Mouse (Mus musculus): ENCODE results near the gene Tmbim4.
A peak's percentile ranks its signal among the peaks of the same experiment; 100 is the strongest.

The Tmbim4 gene

DNA sequence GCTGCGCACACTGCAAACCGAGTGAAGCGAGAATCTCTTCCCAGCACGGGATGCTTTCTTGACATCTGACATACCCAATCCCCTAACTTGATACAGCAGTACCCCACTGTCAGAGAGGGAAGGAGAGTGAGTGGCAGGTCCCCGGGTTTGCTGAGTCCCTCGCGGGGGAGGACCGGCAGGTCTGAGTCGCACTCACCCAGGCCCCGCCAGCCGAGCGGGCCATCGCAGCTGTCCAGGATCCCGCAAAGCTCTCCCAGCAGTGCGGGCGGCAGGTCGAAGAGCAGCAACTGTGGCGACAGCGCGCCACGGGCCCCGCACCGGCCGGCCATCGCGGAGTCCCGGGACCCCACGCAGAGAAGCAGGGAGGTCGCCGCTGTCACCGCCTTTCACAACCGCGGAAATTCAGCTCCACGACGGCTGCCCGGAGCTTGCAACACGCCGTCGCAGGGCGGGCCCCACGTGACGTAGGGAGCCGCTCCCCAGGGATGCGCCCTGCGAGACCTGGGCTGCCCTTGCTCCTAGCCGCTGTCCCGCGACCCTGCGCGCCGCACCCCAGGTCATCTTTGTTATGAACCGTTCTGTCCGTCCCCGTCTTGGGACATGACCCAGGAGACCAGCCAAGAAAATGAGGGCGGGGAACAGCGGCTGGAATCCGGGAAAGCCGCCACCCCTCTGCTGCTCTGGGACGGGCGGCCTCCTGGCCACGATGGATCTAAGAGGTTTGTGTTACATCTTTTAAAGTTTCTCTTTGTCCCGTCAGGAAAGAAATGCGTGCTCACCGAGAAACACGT lies at the start of gene Tmbim4:
Gene Tmbim4, plus strand, starts transcription at position 460 of the 791 bp plus-strand sequence.
- DNase-seq: peak; percentile 60 to 67

DNA sequence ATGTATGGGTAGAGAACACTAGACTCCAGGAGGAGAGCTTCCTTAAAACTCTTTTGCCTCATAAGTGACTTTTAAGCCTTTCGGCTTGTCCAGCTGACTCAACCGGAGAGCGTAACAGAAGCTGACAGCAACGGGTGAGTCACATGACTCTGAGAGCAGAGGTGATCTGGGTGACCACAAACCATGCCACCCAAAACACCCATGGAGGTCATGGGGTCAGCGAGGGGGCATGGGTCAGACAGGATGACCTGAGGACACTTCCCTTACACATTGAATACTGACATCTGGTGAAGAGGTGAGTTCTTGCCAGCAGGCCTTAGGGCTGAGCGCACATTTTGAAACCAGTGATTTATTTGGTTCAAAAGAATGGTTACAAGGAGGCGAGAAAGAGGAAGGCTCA lies 49.7 kb upstream of the Tmbim4 start:
- DNase-seq: no peak

DNA sequence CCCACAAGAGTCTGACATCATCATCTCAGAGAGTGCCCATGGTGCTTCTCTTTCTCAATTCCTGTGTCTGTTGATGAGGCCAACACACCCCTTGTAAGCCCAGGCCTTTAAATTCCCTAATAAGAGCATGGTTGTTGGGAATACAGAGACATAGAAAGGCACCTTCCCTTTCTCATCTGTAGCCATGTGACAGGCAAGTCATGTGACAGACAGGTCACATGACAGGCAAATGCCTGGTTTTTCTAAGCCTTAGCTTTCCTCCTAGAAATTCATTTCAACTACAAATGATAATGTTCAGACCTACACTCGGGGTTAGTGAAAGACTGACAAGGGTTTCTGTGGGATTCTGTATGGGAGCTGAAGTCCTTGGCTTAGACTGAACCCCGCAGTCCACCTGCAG lies 47.5 kb upstream of the Tmbim4 start:
- DNase-seq: no peak

- no peak for DNase-seq
Measured at GRCm38 (mm10) chr10:120160533-120160932, 40.9 kb upstream of the Tmbim4 start.

DNA sequence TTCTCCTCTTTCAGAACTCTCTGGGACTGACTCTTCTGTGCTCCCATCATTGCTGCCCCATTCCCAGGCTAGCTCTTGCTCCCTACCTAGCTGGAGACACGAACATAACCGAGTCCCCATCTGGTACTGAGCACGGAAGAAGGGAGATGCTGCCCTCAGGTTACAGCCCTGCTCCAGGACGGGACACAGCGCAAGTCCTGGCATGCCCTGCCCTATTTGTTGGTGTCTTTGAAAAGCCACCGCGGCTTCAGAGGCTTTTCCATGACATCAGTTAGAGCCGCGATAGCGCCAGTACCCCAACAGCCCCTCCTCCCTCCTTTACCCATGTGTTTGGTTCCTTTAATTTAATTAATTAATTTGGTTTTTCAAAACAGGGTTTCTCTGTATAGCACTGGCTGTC lies 38.5 kb upstream of the Tmbim4 start:
- no peak for DNase-seq

GRCm38 (mm10) chr10:120163490-120163889 lies 37.9 kb upstream of the Tmbim4 start:
- DNase-seq: no peak

DNA sequence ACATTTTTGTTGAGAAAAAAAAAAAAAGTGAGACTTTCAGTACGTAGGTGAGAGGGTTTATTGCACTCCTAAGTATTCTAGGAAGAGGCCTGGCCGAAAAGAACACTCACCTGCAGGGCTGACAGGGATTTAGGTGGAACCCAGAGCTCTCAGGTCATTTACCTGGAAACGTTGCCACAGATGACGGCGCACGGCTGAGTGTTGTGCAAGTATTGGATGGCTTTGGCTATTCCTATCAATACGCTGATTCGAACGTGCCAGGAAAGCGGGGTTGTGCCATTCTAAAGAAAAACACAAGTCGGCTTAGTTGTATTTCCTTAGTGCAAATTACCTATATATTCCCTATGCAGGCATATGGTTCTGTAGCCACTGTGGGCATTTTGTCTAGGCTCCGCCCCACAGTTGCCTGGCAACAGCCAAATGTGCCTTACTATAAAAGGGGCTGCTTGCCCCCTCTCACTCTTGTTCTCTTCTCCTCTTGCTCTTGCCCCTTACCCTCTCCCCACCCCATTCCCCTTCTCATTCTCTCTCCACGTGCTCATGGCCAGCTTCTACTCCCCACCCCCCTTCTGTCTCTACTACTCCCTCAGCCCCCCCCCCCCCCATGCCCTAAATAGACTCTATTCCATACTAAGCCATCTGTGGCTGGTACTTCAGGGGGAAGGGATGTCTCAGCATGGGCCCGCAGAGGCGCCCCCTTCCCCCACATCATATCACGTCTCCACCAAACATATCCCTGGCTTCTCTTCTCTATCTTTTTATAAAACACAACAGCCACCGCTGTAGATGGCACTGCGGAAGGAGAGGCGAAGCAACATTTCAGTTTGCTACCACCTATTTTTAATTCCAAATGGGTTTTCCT lies 36.2 kb upstream of the Tmbim4 start:
- DNase-seq: no peak

DNA sequence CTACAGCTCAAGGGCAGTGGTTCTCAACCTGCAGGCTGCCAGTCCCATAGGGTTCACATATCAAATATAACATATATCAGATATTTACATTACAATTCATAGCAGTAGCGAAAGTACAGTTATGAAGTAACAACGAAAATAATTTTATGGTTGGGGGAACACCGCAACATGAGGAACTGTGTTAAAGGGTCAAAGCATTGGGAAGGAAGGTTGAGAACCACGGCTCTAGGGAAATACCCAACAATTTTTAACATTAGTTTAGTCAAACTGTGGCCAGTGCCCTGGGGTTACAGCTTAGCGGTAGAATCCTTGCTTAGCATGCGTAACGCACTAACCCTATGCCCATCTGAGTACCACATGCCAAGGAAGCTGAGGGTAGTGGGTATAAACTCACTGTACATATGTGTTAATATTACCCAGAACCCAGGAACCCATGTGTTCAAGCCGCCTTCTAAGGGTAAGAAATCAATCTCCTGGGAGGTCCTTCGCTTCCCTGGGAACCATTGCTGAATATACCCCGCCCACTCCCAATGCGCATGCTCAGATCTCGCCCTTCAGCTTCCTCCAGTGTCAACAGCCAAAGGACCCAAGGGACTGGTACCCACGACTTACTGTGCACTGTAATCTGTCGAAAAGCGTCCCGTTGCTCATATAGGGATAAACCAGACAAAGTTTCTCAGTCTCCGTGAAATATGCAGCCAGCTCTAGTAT lies 35.4 kb upstream of the Tmbim4 start:
- DNase-seq: no peak

DNA sequence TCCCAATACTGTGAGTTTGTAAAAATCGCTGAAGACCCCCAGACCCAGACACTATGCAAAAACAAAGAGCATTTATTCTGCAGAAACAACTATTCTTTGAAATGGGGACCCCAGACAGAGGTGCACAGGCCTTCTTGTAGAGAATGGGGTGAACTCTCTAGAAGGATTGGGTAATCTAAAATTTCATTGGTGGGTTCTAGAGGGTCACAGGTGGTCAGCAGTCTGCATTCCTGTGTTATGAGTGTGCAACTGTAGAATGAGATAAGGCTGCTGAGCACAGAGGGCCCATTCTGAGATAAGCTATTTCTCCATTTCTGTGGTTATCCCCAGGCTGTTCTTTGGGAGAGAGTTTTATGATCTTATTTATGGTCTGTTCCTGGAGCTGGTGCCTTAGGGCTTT lies 33.3 kb upstream of the Tmbim4 start:
- no peak for DNase-seq

DNA sequence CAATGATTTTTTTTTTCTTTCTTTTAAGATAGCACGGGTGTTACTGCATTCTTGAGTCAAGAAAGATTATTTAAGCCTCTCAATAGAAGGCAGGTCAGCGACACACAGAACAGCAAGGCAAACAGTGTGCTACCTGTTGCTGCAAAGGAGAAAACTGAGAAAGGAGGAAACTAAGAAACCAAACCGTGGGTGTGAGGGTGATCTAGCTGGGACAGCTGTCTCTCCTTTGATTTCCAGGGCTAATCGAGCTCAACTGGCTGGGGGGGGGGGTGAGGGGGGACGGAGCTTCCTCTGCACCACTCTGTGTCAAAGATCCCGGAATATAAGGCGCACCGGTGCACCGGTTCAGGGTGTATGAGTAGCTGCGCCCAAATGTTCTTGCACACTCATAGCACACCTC lies 32.3 kb upstream of the Tmbim4 start:
- no peak for DNase-seq

GRCm38 (mm10) chr10:120169841-120170240 lies 31.5 kb upstream of the Tmbim4 start:
- no peak for DNase-seq

DNA sequence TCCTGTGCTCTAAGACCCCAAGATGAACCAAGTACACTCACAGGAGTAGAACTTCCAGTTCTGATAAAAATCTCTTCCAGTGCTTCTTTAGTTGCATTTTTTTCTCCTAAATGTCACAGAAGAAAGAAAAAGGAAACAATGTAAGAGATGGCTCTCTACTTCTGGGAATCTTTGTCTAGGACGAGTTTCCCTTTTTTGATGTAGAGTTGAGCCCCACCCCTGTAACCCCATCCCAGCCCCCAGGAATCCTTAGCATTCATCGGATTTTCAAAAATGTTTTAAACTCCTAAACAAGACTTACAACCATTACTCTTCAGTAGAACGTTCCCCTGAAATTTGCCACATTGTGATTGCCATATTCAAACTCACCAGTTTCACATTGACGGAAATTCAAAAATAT lies 31.1 kb upstream of the Tmbim4 start:
- no peak for DNase-seq

DNA sequence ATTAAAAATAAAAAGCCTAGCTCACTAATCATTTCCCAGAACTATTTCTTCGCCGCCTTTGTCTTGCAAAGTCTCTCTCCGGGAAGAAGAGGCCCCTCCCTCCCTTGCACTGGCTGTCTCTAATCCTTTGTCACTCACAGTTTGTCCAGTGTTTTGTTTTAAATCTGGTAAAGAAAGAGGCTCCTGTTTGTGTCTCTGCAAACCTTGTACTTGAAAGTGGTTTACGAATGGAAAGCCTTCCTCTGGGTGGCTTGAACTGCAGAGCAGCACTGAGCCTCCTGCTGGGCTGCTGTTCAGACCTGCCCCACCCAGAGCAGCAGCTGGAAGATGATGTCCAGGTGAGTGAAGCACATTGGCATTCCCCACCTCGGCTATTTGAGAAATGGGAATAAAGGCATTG lies 30.1 kb upstream of the Tmbim4 start:
- no peak for DNase-seq

GRCm38 (mm10) chr10:120174192-120174705 lies 27.1 kb upstream of the Tmbim4 start:
- DNase-seq: no peak

GRCm38 (mm10) chr10:120182887-120183286 lies 18.5 kb upstream of the Tmbim4 start:
- DNase-seq: no peak

GRCm38 (mm10) chr10:120183342-120183741 lies 18.0 kb upstream of the Tmbim4 start:
- DNase-seq: no peak

DNA sequence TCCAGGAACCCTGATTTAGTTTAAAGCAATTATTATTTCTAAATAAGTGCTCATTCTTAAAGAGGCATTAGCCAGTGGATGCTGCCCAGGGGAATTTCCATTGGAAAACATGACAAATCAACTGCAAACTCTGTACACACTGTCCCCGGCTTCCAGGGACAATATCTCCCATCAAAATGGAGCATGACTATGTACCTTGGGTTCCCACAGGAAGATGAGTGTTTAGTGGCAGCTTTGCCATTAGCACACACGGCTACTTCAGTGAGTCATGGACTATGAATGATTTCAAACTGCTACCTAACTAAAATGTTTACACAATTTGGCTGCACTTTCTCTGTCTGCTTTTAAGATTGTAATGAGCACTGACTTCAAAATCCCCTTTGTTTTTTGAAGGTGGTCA lies 12.9 kb upstream of the Tmbim4 start:
- DNase-seq: no peak

- no peak for DNase-seq
Measured at GRCm38 (mm10) chr10:120189276-120189675, 12.1 kb upstream of the Tmbim4 start.

DNA sequence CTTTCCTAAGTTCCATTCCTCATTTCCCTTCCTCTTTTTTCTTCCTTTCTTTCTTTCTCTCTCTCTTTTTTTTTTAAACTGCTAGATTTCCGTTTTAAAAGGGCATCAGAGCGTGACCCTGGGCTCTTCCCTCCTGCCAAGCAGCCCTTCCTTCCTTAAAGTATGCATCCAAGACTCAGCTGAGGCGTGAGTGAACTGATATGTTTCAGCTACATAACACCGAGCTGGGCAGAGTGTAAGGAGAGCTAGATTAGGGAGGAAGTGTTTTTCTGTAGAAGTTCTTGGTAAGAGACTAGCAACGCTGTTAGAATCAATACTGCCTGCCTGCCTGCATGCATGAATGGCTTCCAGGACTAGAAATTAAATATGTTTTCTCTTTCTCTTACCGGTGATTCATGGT lies 11.6 kb upstream of the Tmbim4 start:
- no peak for DNase-seq

DNA sequence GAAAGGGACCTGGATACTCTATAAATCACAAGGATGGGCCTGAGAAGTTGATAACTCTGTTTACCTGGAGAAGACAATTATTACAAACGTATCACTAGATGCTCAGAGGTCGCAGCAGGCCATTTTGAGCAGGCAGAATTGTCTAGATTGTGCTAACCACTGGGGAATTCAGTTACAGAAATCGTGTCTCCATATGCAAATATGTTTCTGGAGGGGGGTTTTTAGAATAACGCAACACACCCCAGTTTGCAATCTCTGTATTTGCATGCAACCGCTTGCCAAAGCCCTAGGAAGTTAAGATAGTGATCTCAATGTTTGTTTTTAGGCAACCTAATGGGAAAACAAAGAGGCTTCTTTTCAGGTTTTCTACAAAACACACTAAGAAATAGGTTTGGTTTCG lies 10.2 kb upstream of the Tmbim4 start:
- DNase-seq: no peak

- DNase-seq: no peak
Measured at GRCm38 (mm10) chr10:120192278-120192677, 9.1 kb upstream of the Tmbim4 start.

DNA sequence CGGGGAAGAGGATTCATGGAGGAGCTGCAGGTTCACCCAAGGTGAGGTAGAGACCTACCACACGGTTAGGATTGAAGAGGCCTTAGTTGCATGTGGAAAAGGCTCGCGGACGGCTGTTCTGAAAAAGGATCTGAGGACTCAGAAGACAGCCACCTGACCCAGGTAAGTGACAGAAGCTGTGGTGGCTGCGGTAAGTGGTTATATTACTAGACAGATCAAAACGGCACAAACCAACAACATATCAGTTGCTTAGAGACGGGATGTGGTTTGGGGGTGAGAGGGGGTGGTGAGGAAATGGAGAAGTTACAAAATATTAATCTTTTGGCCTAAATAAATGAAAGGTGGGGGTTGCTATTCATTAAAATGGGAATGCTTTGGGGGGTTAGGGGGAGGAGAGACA lies 8.1 kb upstream of the Tmbim4 start:
- peak; percentile 13 to 24 for DNase-seq

Data from thymus, postnatal 36 days (tissue).